Mouse (Mus musculus): ENCODE results near the gene Tbc1d9b. TPM values are rescaled to one million over a fixed set of nuclear protein-coding genes. Genes with fewer than 3 reads are reported as not detected.
A peak's percentile ranks its signal among the peaks of the same experiment; 100 is the strongest.

The Tbc1d9b gene
- total RNA-seq, 2 experiments from 2014 or later, result 102 to 104 TPM

DNA sequence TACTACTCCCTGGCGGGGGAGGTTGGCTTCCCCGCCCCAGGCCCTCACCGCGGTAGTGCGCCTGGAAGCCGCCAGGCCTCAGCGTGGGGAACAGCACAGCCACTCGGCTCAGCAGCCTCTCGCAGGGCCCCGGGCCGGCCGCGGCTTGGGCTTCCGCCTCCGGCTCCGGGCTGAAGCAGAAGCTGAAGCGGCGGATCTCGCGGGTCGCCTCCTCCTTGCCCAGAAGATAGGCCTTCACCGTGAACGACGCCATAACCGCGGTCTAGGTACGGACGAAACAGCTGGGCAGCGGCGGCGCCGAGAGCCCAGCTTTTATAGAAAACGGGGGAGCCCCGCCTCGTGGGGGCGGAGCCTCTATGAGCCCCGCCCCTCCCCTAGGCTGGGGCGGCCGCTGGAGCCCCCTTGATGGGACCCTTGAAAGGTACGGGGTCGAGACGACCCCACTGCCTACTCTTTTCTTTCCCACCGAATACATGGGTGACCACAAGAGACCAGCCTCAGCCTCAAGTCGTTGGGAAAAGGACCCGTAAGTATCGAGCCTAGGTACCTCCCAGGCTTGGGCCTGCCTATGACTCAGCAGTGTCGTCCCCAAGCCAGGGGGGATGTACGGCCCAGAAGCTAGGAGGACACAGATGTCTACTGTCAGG is 79.4 kb downstream of the Tbc1d9b start, which contains the start of the genes Sqstm1 and Mgat4b:
Gene Sqstm1 (minus strand): TSS at position 323 of the 647 bp plus-strand sequence.
Gene Mgat4b (plus strand): TSS at position 386 of the 647 bp plus-strand sequence.
- DNase-seq, result peak; percentile 82 to 86

DNA sequence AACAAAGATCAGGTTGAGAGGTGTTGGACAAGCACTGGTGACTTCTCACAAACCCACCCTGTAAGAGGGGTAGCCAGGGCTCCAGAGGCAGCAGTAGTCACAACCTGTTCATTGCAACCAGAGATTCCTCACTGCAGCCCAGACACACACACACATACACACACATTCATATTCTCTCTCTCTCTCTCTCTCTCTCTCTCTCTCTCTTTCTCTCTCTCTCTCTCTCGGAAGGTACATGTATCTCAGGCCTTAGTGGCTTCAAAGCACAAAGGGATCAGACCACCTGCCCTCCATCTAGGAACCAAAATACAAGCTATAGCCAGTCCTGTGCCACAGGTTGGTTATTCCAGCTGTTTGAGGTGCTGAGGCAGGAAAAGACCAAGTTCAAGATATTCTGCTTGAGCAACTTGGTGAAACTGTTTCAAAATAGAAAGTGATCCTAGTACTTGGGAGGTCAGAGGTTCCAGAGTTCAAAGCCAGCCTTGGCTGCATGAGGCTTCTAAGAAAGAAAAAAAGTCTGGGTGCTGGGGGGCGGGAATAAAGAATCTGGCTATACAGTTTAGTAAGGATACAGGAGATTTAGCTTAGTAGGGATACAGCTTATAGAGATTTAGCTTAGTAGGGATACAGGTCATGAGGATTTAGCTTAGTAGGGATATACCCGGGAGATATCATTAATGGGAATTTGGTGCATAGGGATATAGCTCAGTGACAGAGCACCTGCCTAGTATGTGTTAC is 80.3 kb downstream of the Tbc1d9b start:
- no peak for DNase-seq

GRCm38 (mm10) chr11:50212060-50212739 is 81.0 kb downstream of the Tbc1d9b start:
- no peak for DNase-seq

- DNase-seq, result no peak
Measured at GRCm38 (mm10) chr11:50212848-50213758, 81.9 kb downstream of the Tbc1d9b start.

- no peak for DNase-seq
Measured at GRCm38 (mm10) chr11:50214631-50215030, 83.4 kb downstream of the Tbc1d9b start.

DNA sequence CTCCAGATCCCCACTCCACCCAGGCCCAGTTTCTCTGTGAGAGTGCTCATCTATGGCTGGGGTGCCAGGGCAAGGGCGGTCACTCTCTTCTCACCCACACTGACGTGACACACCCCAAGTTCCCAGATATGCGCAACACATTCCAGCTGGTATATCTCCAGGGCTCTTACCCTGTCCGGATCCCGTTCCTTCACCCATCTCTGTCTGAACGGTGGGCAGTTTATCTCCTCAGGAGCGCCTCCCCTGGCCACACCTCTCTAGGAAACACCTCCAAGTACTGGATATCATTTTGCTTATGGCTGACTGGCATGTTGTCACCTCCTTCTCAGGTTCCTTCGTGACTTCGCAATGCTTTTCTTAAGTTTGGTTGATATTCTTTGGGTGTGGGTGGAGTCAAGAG is 84.4 kb downstream of the Tbc1d9b start:
- DNase-seq, result no peak

GRCm38 (mm10) chr11:50216724-50217366 is 85.6 kb downstream of the Tbc1d9b start:
- no peak for DNase-seq

DNA sequence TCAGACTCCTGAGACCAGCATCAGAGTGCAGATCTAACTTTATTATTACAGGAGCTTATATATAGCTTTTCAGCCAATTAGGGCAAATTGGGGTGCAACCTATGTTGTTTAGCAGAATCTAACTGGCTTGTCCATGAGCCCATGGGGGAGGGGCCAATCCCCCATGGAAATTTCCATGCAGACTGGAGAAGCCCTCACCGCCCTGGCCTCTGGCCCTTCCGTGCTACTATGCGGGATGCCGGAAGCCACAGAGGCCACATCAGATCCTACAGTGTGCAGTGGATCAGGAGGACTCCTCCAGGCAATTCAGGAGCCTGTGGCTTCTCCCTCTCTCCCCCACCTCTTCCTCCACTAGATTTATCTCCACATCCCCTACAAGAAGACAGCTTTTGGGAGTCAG is 86.6 kb downstream of the Tbc1d9b start:
- DNase-seq, result no peak

DNA sequence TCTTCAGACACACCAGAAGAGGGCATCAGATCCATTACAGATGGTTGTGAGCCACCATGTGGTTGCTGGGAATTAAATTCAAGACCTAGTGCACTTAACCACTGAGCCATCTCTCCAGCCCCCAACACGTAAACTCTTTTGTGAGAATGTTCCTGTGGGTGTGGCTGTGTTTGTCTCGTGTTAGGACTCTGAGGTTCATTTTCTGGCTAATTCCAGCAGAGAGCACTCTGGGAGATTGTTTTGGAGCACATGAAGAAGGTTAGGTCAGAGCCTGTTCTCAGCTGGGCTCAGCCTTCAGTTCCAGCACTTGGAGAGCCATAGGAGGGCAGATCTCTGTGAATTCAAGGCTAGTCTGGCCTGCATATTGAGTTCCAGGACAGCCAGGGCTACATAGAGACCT is 88.6 kb downstream of the Tbc1d9b start:
- no peak for DNase-seq

Other genes starting within 250 kb of the Tbc1d9b start
- gene Rasgef1c, start 229.6 kb upstream of the Tbc1d9b start, total RNA-seq (2021), result 1 to 10 TPM; 1.2 to 1.6 TPM
- 10 to 100 TPM; 77.5 to 79.9 TPM for gene Rnf130, start 106.0 kb upstream of the Tbc1d9b start, total RNA-seq (2021)
- 10 to 100 TPM; 13.0 to 14.2 TPM for gene Mrnip, start 43.0 kb downstream of the Tbc1d9b start, total RNA-seq (2021)
- 100 to 1,000 TPM; 426 to 430 TPM for gene Sqstm1, start 79.4 kb downstream of the Tbc1d9b start, total RNA-seq (2021)
- gene Mgat4b, start 79.5 kb downstream of the Tbc1d9b start, total RNA-seq (2021), result 100 to 1,000 TPM in 1 of 2 experiments, 10 to 100 TPM in 1; 91.1 to 102 TPM
- gene Ltc4s, start 107.2 kb downstream of the Tbc1d9b start, total RNA-seq (2021), result 1 to 10 TPM; 5.1 to 8.7 TPM
- 10 to 100 TPM in 1 of 2 experiments, 1 to 10 TPM in 1; 8.8 to 10.5 TPM for gene Maml1, start 160.9 kb downstream of the Tbc1d9b start, total RNA-seq (2021)
- 100 to 1,000 TPM; 425 to 428 TPM for gene Canx, start 194.3 kb downstream of the Tbc1d9b start, total RNA-seq (2021)
- not detected for gene Cby3, start 223.1 kb downstream of the Tbc1d9b start, total RNA-seq (2021)
- 100 to 1,000 TPM; 303 to 325 TPM for gene Hnrnph1, start 245.6 kb downstream of the Tbc1d9b start, total RNA-seq (2021)